Mouse (Mus musculus) intestine, embryonic 14.5 days (tissue): ENCODE measurements around the gene Arhgef2. TPM values are rescaled to one million over a fixed set of nuclear protein-coding genes. Genes with fewer than 3 reads are reported as not detected.

Experiments
- ATAC-seq: fragments of 200-750 bp; cut with Nextera tagmentation; replicated peaks from 2 replicates; pipeline ENCODE4 v1.8.0; 2017; ENCODE audit warnings: low read depth, moderate number of reproducible peaks, moderate TSS enrichment, moderate library complexity; ENCODE audit not compliant: low FRiP score, low TSS enrichment
- DNase-seq: peaks from one replicate; pipeline ENCODE4 v3.0.0-alpha.2; 2018; ENCODE audit warnings: low spot score
- H3K27ac ChIP-seq: fragments of 300-500 bp; sonication (generic); 2 replicates; pipeline ENCODE4 v1.5.1; 2014; ENCODE audit warnings: low read depth, mild to moderate bottlenecking, control low read depth
- H3K27me3 ChIP-seq: fragments of 300-500 bp; sonication (generic); replicated peaks from 2 replicates; pipeline ENCODE4 v1.6.1; 2014; ENCODE audit warnings: low read length, control low read depth; ENCODE audit not compliant: control insufficient read depth, insufficient read depth
- H3K36me3 ChIP-seq: fragments of 300-500 bp; sonication (generic); 2 replicates; pipeline ENCODE4 v1.6.1; 2014; ENCODE audit warnings: low read length, control low read depth; ENCODE audit not compliant: control insufficient read depth, insufficient read depth
- H3K4me1 ChIP-seq: fragments of 300-500 bp; sonication (generic); replicated peaks from 2 replicates; pipeline ENCODE4 v1.6.1; 2014; ENCODE audit warnings: low read length, control low read depth, mixed read lengths; ENCODE audit not compliant: control insufficient read depth, insufficient read depth
- H3K4me2 ChIP-seq: fragments of 300-500 bp; sonication (generic); 2 replicates; pipeline ENCODE4 v1.6.1; 2014; ENCODE audit warnings: low read length
- H3K4me3 ChIP-seq: fragments of 300-500 bp; sonication (generic); 2 replicates; pipeline ENCODE4 v1.5.1; 2014; ENCODE audit warnings: low read depth, low read length, control low read depth, mixed read lengths
- H3K9ac ChIP-seq: fragments of 300-500 bp; sonication (generic); 2 replicates; pipeline ENCODE4 v1.6.1; 2014; ENCODE audit warnings: mild to moderate bottlenecking, low read length
- H3K9me3 ChIP-seq: fragments of 300-500 bp; sonication (generic); 2 replicates; pipeline ENCODE4 v1.6.1; 2016; ENCODE audit warnings: low read length, control low read depth; ENCODE audit not compliant: control insufficient read depth
- WGBS: fragments of 180-500 bp; shearing (Covaris S2); extraction: QIAGEN DNeasy Blood & Tissue Kit; methylation state at CpG from one replicate; pipeline ENCODE4 v1.1.7; 2014; 5-methylcytosine and 5-hydroxymethylcytosine counted together
- polyA plus RNA-seq: library from polyadenylated mRNA; unstranded; fragments of >200 nt; fragmentation: Nextera tagmentation; extraction: Ambion mirVana; gene quantifications from 2 replicates; pipeline ENCODE4 v1.2.1, GENCODE M21; 2014

The Arhgef2 gene
- polyA plus RNA-seq, 1 experiment from 2014 or later: 87.0 TPM

DNA sequence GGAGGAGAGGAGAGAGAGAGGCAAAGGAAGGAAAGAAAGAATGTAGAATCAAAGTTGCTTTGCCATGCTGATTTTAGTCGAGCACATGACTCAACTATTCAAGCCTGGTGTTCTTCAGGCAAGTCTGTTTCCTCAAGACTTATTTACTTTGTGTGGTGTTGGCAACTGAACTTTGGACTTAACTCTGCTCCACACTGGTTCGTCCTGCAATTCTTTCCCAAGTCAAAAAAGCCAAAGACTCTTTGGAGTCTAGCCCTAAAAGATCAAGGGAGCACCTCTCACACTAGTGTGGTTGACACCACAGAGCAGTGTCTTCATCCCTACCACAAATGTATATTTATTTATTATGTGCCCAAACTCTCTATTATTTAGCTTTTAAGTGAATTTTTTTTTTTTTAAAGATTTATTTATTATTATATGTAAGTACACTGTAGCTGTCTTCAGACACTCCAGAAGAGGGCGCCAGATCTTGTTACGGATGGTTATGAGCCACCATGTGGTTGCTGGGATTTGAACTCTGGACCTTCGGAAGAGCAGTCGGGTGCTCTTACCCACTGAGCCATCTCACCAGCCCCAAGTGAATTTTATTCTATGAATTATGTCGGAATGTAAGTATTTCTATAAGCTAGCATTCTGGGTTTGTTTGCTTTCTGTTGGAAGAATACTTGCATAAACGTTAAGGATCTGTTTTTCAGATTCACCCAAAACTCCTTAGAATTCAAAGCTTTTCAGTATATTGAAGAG is 78.6 kb downstream of the Arhgef2 start:
- peaks cover 6% of the 10 kb centered on the region for H3K4me1 ChIP-seq
- H3K27ac ChIP-seq: peak overlapping the region; percentile 97
- H3K36me3 ChIP-seq: peaks cover 21% of the 10 kb centered on the region
- WGBS: 59% methylated on average over 6 of the region's 8 CpGs
- H3K27me3 ChIP-seq: no peaks in the 10 kb centered on the region
- H3K4me2 ChIP-seq: peak overlapping the region; percentile 68
- ATAC-seq (no peak), DNase-seq (no peak)
- peak overlapping the region; percentile 98 for H3K4me3 ChIP-seq
- no peaks in the 10 kb centered on the region for H3K9me3 ChIP-seq
- H3K9ac ChIP-seq: peak overlapping the region; percentile 34

DNA sequence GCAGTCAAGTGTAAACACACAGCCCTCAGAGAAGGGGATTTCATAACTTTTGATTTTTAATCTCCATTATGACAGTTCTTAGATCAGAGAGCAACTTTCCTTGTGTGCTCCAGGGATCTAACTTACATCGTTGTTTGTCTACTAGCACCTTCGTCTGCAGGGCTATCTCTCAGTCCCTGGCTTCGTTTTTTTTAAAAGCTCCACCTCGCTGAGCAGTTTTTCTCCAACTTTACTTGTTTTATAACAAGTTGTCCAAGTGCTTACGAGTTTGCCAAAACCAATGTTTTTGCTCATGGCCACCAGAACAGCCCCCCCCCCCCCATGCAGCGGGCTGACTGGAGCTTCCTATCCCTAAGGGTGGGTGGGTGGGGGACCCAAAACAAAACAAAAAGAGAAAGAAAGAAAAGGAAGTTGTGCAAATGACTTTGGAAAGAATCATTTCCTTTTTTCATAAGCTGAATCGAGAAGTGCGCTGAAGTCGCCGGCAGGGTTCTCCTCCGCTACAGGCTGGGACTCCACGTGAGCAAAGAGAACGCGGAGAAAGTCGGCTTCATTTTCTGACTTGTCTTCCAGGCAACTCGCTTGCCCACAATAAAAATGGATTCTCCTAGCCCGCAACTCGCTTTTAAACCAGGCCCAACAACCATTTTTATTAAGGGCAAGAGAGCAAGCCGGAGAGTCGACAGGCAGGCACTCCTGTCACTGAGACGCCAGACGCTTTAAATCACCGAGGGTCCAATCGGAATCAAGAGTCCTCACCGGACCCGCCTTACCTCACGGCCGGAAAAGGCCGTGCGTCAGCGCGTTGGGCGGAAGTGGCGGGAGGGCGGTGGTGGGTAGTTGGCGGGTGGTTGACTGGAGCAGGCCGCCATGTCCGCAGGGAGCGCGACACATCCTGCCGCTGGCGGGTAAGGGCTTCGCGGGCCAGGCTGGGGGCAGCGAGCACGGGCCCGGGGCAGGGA is 79.5 kb downstream of the Arhgef2 start, which contains the start of gene Khdc4:
Gene Khdc4, plus strand, starts transcription at position 824 of the 962 bp plus-strand sequence.
- no peaks in the 10 kb centered on the region for H3K27me3 ChIP-seq
- DNase-seq: peak; percentile 96
- H3K9ac ChIP-seq: peak within 1 kb of the TSS; percentile 97
- H3K4me3 ChIP-seq: peak within 1 kb of the TSS; percentile 98
- whole genome bisulfite sequencing: under 1% methylated on average over 47 of the region's 47 CpGs
- H3K36me3 ChIP-seq: peaks cover 29% of the 10 kb centered on the region
- peak within 1 kb of the TSS; percentile 80 for H3K4me2 ChIP-seq
- ATAC-seq: peak; percentile 97
- H3K4me1 ChIP-seq: peaks cover 6% of the 10 kb centered on the region
- H3K27ac ChIP-seq: peak within 1 kb of the TSS; percentile 97
- no peaks in the 10 kb centered on the region for H3K9me3 ChIP-seq

DNA sequence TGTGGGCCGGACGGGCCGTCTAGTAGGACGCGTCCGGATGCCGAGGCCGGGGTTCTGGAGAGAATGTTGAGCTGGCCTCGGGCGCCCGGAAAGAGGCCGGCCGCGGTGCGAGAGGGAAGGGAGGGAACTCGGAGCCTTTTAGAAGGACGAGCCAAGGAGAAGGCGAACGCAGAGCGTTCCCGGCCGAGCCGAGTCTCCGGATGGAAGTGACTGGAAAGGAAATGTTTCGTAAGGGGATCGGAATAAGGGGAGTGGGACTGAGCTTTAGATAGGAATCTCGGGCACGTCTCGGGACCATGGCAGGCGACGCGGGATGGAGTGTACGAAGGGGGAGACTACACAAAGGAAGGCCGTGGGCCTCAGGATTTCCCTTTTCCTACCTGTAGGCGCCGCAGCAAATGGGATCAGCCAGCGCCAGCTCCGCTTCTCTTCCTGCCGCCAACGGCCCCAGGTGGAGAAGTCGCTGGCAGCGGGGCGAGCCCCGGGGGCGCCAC is 80.2 kb downstream of the Arhgef2 start:
- Histone ChIP-seq H3K4me3 (peak overlapping the region; percentile 98), H3K4me2 (peak overlapping the region; percentile 80), H3K27me3 (no peaks in the 10 kb centered on the region), H3K27ac (peak overlapping the region; percentile 97), H3K9me3 (no peaks in the 10 kb centered on the region), H3K9ac (peak overlapping the region; percentile 97), H3K4me1 (peaks cover 6% of the 10 kb centered on the region), H3K36me3 (peaks cover 37% of the 10 kb centered on the region)
- under 1% methylated on average over 45 of the region's 45 CpGs for WGBS
- ATAC-seq: peak; percentile 69
- no peak for DNase-seq

DNA sequence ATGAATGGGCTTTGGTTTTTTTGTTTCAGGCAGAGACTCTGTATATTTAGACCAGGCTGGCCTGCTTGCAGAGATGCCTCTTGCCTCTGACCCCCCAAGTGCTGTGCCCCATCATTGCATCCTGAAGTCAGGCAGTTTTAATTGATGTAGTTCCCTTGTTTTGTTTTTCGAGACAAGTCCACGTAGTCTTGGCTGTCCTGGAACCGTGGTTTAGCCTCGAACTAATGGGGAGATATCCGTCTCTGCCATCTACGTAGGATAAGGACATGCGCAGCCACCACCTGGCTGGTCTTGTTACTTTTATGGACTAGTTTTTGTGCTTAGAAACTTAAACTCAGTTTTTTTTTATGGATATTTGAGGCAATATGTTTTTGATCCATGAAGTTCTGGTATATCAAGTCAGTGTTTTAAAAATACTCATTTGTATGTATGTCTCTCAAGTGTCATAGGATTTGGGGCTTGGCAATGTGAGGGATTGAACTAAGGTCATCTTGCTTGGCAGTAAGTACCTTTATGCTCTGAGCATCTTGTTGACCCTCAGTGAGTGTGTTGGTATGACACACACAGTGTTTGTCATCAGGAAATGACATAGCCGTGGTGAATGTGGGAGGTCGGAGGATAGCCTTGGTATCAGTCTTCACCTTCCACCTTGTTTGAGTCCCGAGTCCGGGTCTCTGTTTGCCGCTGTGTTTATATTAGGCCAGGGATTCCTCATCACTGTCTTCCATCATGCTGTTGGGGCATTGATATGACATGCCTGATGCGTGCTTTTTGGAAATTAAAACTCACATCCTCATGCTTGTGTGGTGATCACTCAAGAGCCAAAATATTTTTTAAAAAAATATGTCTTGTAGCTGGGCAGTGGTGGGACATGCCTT is 81.2 kb downstream of the Arhgef2 start:
- peak overlapping the region; percentile 80 for H3K4me2 ChIP-seq
- peak overlapping the region; percentile 97; the same call in 1 of the 2 replicates for H3K27ac ChIP-seq
- peaks cover 46% of the 10 kb centered on the region for H3K36me3 ChIP-seq
- H3K27me3 ChIP-seq: no peaks in the 10 kb centered on the region
- 16% methylated on average over 13 of the region's 13 CpGs for WGBS
- peak overlapping the region; percentile 97 for H3K9ac ChIP-seq
- ATAC-seq (no peak), DNase-seq (no peak)
- H3K9me3 ChIP-seq: no peaks in the 10 kb centered on the region
- H3K4me1 ChIP-seq: peaks cover 6% of the 10 kb centered on the region
- H3K4me3 ChIP-seq: peak overlapping the region; percentile 98

GRCm38 (mm10) chr3:88689079-88689478 is 83.3 kb downstream of the Arhgef2 start:
- H3K36me3 ChIP-seq: peaks cover 65% of the 10 kb centered on the region
- no peaks in the 10 kb centered on the region for H3K27me3 ChIP-seq
- 88% methylated on average over 5 of the region's 5 CpGs for WGBS

GRCm38 (mm10) chr3:88695545-88695944 is 89.8 kb downstream of the Arhgef2 start:
- no peak for ATAC-seq
- no peaks in the 10 kb centered on the region for H3K9me3 ChIP-seq
- no peak overlapping the region for H3K4me2 ChIP-seq
- H3K4me1 ChIP-seq: no peaks in the 10 kb centered on the region
- H3K36me3 ChIP-seq: peaks cover 98% of the 10 kb centered on the region
- H3K27me3 ChIP-seq: no peaks in the 10 kb centered on the region
- no peak overlapping the region for H3K4me3 ChIP-seq
- no peak for DNase-seq
- no peak overlapping the region for H3K27ac ChIP-seq
- H3K9ac ChIP-seq: no peak overlapping the region

More at GRCm38 (mm10) chr3:88689079-88689478, 83.3 kb downstream of the Arhgef2 start:
- H3K9me3 ChIP-seq: no peaks in the 10 kb centered on the region
- no peak overlapping the region for H3K4me2 ChIP-seq
- no peak overlapping the region for H3K9ac ChIP-seq
- H3K4me1 ChIP-seq: peaks cover 6% of the 10 kb centered on the region
- H3K4me3 ChIP-seq: no peak overlapping the region
- ATAC-seq: no peak
- no peak for DNase-seq
- H3K27ac ChIP-seq: no peak overlapping the region
